Mouse (Mus musculus) heart, adult 2 months (tissue): ENCODE measurements at regions not wholly inside any gene's neighbourhood (a gene's known extent, or its start where the extent isn't known, plus 50 kb on each side); places are given as distances from the start of the nearest gene placed in this dataset.
"Not testable (repeated sequence)": the region's sequence is repeated elsewhere in the genome, so short reads cannot be mapped to it uniquely, and the experiment has no call there.

Experiments used
- DNase-seq, 2 experiments: peaks; one replicate each; pipeline ENCODE4 v3.0.0; 2021
- H3K27ac ChIP-seq: fragments of 200-600 bp; 2 replicates; pipeline ENCODE4 v1.8.1; 2022
- H3K27me3 ChIP-seq: fragments of 200-500 bp; 2 replicates; pipeline ENCODE4 v1.6.1; 2012; ENCODE audit warnings: mild to moderate bottlenecking, low read length, inconsistent platforms, mixed read lengths; ENCODE audit not compliant: control insufficient read depth, insufficient read depth
- H3K36me3 ChIP-seq: fragments of 200-500 bp; 2 replicates; pipeline ENCODE4 v1.6.1; 2012; ENCODE audit warnings: low read length, inconsistent platforms; ENCODE audit not compliant: control insufficient read depth, insufficient read depth
- H3K4me1 ChIP-seq: fragments of 200-500 bp; 2 replicates; pipeline ENCODE4 v1.6.1; 2011; ENCODE audit warnings: low read length; ENCODE audit not compliant: control insufficient read depth, insufficient read depth
- H3K4me3 ChIP-seq: fragments of 200-600 bp; 2 replicates; pipeline ENCODE4 v1.8.1; 2022
- H3K79me2 ChIP-seq: fragments of 200-500 bp; replicated peaks from 2 replicates; pipeline ENCODE4 v1.6.1; 2012; ENCODE audit warnings: mild to moderate bottlenecking, inconsistent platforms, low read length, moderate library complexity, mixed read lengths; ENCODE audit not compliant: control insufficient read depth, insufficient read depth
- H3K9ac ChIP-seq: fragments of 200-500 bp; 2 replicates; pipeline ENCODE4 v1.6.1; 2012; ENCODE audit warnings: low read depth, mild to moderate bottlenecking, control low read depth, inconsistent platforms, low read length, mixed read lengths
- CTCF ChIP-seq: fragments of 200-600 bp; IDR thresholded peaks from 2 replicates; pipeline ENCODE4 v1.8.1; 2022; ENCODE audit warnings: antibody characterized with exemption, mild to moderate bottlenecking, moderate library complexity
- EP300 ChIP-seq: fragments of 200-500 bp; IDR thresholded peaks from 2 replicates; pipeline ENCODE4 v1.6.1; 2011; ENCODE audit warnings: low read depth, low read length, control low read depth; ENCODE audit not compliant: insufficient read depth
- POLR2A ChIP-seq: fragments of 200-500 bp; IDR thresholded peaks from 2 replicates; pipeline ENCODE4 v1.6.1; 2011; ENCODE audit warnings: mild to moderate bottlenecking, low read depth, low read length, control low read depth; ENCODE audit not compliant: insufficient read depth
- WGBS: fragments of 180-500 bp; shearing (Covaris S2); methylation state at CpG from one replicate; pipeline ENCODE4 v1.1.7; 2018; 5-methylcytosine and 5-hydroxymethylcytosine counted together
- intact Hi-C: fragments of 180-260 bp; cut with DNase I; formaldehyde crosslinking; loops from one replicate; pipeline ENCODE4 v1.15.1; 2025

DNA sequence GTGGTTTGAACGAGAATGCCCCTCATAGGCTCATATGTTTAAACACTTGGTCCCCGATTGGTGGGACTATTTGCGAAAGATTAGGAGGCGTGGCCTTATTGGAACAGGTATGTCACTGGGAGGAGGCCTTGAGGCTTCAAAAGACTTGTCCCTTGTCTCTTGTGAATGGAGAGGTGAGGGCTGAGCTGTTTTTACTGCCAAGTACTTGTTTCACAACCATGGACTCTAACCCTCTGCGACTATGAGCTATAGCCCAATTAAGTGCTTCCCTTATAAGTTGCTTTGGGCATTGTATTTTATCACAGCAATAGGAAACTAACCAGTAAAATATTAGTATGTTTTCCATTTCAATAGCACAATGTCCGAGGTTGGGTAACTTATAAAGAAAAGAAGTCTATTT, 511.7 kb downstream of the Bnc2 start:
- no peak for DNase-seq
- Histone ChIP-seq H3K4me3 (no peak overlapping the region), H3K36me3 (no peaks in the 10 kb centered on the region), H3K27me3 (no peaks in the 10 kb centered on the region), H3K27ac (no peak overlapping the region), H3K4me1 (no peaks in the 10 kb centered on the region), H3K79me2 (no peaks in the 10 kb centered on the region), H3K9ac (no peak overlapping the region)
- WGBS: 85% methylated on average over 6 of the region's 6 CpGs
- TF ChIP-seq CTCF (no peak), POLR2A (no peak), EP300 (no peak)
- intact Hi-C loops: no loop called here

GRCm38 (mm10) chr4:84165256-84165655, 509.8 kb downstream of the Bnc2 start:
- intact Hi-C loops: no loop called here
- Histone ChIP-seq H3K27ac (no peak overlapping the region), H3K4me3 (no peak overlapping the region), H3K36me3 (no peaks in the 10 kb centered on the region), H3K4me1 (no peaks in the 10 kb centered on the region), H3K9ac (no peak overlapping the region), H3K79me2 (no peaks in the 10 kb centered on the region), H3K27me3 (no peaks in the 10 kb centered on the region)
- 83% methylated on average over 3 of the region's 3 CpGs for WGBS
- no peak for DNase-seq
- TF ChIP-seq POLR2A (no peak), CTCF (no peak), EP300 (no peak)

GRCm38 (mm10) chr4:84172841-84173240, 502.2 kb downstream of the Bnc2 start:
- H3K79me2 ChIP-seq: no peaks in the 10 kb centered on the region
- no peaks in the 10 kb centered on the region for H3K4me1 ChIP-seq
- WGBS: 56% methylated on average over 6 of the region's 6 CpGs
- H3K4me3 ChIP-seq: no peak overlapping the region
- no peaks in the 10 kb centered on the region for H3K36me3 ChIP-seq
- H3K9ac ChIP-seq: no peak overlapping the region
- intact Hi-C loops: no loop called here
- TF ChIP-seq POLR2A (no peak), CTCF (no peak), EP300 (no peak)
- no peak overlapping the region for H3K27ac ChIP-seq
- no peak for DNase-seq
- H3K27me3 ChIP-seq: no peaks in the 10 kb centered on the region

DNA sequence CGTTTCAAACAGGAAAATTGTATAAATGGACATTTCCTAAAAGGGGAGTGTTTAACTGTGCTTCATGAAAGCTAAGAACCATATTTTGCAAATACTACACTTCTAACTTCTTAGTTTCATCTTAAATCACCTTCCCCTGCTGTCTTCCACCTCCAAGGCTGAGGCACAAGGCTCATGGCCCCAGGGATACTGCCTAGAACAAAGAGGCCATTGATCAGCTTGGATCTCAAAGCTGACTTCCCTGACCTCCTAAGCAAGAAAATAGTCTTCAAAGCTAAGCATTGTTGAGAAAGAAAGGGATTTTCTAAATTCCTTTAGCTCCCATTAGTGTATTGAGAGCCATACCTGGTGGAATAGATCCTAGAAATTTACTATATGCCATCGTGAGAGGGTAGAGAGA, 501.6 kb downstream of the Bnc2 start:
- TF ChIP-seq POLR2A (no peak), EP300 (no peak), CTCF (no peak)
- Histone ChIP-seq H3K27me3 (no peaks in the 10 kb centered on the region), H3K27ac (no peak overlapping the region), H3K4me1 (no peaks in the 10 kb centered on the region), H3K79me2 (no peaks in the 10 kb centered on the region), H3K4me3 (no peak overlapping the region), H3K36me3 (no peaks in the 10 kb centered on the region), H3K9ac (no peak overlapping the region)
- intact Hi-C loops: no loop called here
- no peak for DNase-seq
- WGBS: 62% methylated on average over 2 of the region's 2 CpGs

- DNase-seq, H3K27ac ChIP-seq, H3K4me3 ChIP-seq, intact Hi-C loops, H3K27me3 ChIP-seq, H3K79me2 ChIP-seq, H3K36me3 ChIP-seq, H3K9ac ChIP-seq, H3K4me1 ChIP-seq: not testable (repeated sequence)
- 94% methylated on average over 6 of the region's 6 CpGs for WGBS
Measured at GRCm38 (mm10) chr4:84176457-84176856, 498.6 kb downstream of the Bnc2 start.

DNA sequence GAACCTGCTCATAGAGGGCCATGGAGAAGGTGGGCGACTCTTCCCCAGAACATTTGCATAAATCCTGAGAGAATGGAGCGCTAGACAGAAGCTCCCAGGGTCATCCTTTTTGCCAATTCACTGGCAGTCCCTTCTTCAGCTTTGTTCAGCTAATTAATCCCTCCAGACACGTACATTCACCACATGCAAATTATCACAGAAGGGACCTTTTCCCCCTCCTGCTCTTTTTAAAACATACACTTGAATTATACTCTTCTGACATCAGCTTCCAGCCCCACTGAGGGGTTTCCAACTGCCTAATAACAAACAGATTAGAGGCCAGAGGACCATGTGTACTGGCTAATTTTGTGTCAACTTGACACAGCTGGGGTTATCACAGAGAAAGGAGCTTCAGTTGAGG, 497.2 kb downstream of the Bnc2 start:
- TF ChIP-seq POLR2A: no peak
- no peak overlapping the region for H3K27ac ChIP-seq
- H3K36me3 ChIP-seq: no peaks in the 10 kb centered on the region
- no peak overlapping the region for H3K4me3 ChIP-seq
- no peaks in the 10 kb centered on the region for H3K27me3 ChIP-seq
- 82% methylated on average over 3 of the region's 3 CpGs for WGBS
- intact Hi-C loops: no loop called here
- DNase-seq: no peak
- no peaks in the 10 kb centered on the region for H3K4me1 ChIP-seq
- H3K79me2 ChIP-seq: no peaks in the 10 kb centered on the region
- no peak overlapping the region for H3K9ac ChIP-seq

DNA sequence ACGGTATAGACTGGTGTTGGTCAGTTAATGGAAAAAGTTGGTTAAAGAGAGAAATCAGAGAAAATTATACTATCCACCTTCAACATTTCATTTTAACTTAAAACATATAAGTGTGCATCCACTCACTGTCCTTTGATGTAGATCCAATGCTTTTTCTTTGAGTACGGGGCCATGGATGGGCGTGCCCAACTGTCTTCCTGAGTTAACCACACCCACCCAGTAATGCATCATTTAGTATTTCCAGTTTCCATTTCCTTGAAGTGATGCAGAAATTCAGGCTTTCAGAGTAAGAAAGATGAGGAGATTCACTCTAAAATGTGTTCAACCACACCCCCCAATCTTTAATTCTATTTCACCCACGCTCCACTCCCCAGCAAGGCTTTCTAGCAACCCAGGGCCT, 490.6 kb downstream of the Bnc2 start:
- 87% methylated on average over 4 of the region's 4 CpGs for WGBS
- H3K27ac ChIP-seq: no peak overlapping the region
- no peaks in the 10 kb centered on the region for H3K27me3 ChIP-seq
- H3K4me3 ChIP-seq: no peak overlapping the region
- H3K36me3 ChIP-seq: no peaks in the 10 kb centered on the region
- no peaks in the 10 kb centered on the region for H3K79me2 ChIP-seq
- H3K4me1 ChIP-seq: no peaks in the 10 kb centered on the region
- TF ChIP-seq EP300 (no peak), CTCF (no peak), POLR2A (no peak)
- intact Hi-C loops: no loop called here
- DNase-seq: no peak
- H3K9ac ChIP-seq: no peak overlapping the region
